Mouse (Mus musculus): ENCODE measurements at regions not wholly inside any gene's neighbourhood (a gene's known extent, or its start where the extent isn't known, plus 50 kb on each side); places are given as distances from the start of the nearest gene placed in this dataset.

GRCm38 (mm10) chr5:80178723-80179122 is 841.2 kb upstream of the Adgrl3 start:
- no peak overlapping the region for H3K9ac ChIP-seq
- no peak overlapping the region for H3K27ac ChIP-seq
- no peak overlapping the region for H3K4me3 ChIP-seq (replicated peaks)
- no peaks in the 10 kb centered on the region for H3K36me3 ChIP-seq (replicated peaks)
- WGBS, result 80% methylated on average over 3 of the region's 3 CpGs
- no peak for ATAC-seq (ENCODE audit: low FRiP score)
- H3K4me1 ChIP-seq, result no peaks in the 10 kb centered on the region
- no peak overlapping the region for H3K4me2 ChIP-seq
- no peaks in the 10 kb centered on the region for H3K9me3 ChIP-seq
- H3K27me3 ChIP-seq, result no peaks in the 10 kb centered on the region

GRCm38 (mm10) chr5:80180280-80180679 is 839.7 kb upstream of the Adgrl3 start:
- ATAC-seq (ENCODE audit: low FRiP score), result no peak
- no peaks in the 10 kb centered on the region for H3K9me3 ChIP-seq
- no peak overlapping the region for H3K4me2 ChIP-seq
- H3K9ac ChIP-seq, result no peak overlapping the region
- H3K4me1 ChIP-seq, result no peaks in the 10 kb centered on the region
- H3K36me3 ChIP-seq (replicated peaks), result no peaks in the 10 kb centered on the region
- no peak overlapping the region for H3K27ac ChIP-seq
- no peak overlapping the region for H3K4me3 ChIP-seq (replicated peaks)
- H3K27me3 ChIP-seq, result no peaks in the 10 kb centered on the region
- 84% methylated on average over 2 of the region's 2 CpGs for WGBS

GRCm38 (mm10) chr5:80192418-80192817 is 827.5 kb upstream of the Adgrl3 start:
- WGBS, result 84% methylated on average over 3 of the region's 3 CpGs
- no peaks in the 10 kb centered on the region for H3K4me1 ChIP-seq
- H3K36me3 ChIP-seq (replicated peaks), result no peaks in the 10 kb centered on the region
- ATAC-seq (ENCODE audit: low FRiP score), result no peak
- H3K9me3 ChIP-seq, result no peaks in the 10 kb centered on the region
- H3K27ac ChIP-seq, result no peak overlapping the region
- no peak overlapping the region for H3K9ac ChIP-seq
- H3K27me3 ChIP-seq, result no peaks in the 10 kb centered on the region
- H3K4me2 ChIP-seq, result no peak overlapping the region
- no peak overlapping the region for H3K4me3 ChIP-seq (replicated peaks)

GRCm38 (mm10) chr5:80199626-80200025 is 820.3 kb upstream of the Adgrl3 start:
- Histone ChIP-seq H3K27ac (no peak overlapping the region), H3K9ac (no peak overlapping the region), H3K9me3 (no peaks in the 10 kb centered on the region), H3K4me3 (replicated peaks) (no peak overlapping the region), H3K4me1 (no peaks in the 10 kb centered on the region), H3K4me2 (no peak overlapping the region), H3K27me3 (no peaks in the 10 kb centered on the region), H3K36me3 (replicated peaks) (no peaks in the 10 kb centered on the region)
- no peak for ATAC-seq (ENCODE audit: low FRiP score)

GRCm38 (mm10) chr5:80248530-80249122 is 771.3 kb upstream of the Adgrl3 start:
- H3K27ac ChIP-seq, result no peak overlapping the region
- no peak for ATAC-seq (ENCODE audit: low FRiP score)
- H3K4me3 ChIP-seq (replicated peaks), result no peak overlapping the region
- 79% methylated on average over 5 of the region's 5 CpGs for WGBS
- H3K9ac ChIP-seq, result no peak overlapping the region
- no peaks in the 10 kb centered on the region for H3K36me3 ChIP-seq (replicated peaks)
- H3K4me1 ChIP-seq, result no peaks in the 10 kb centered on the region
- no peak overlapping the region for H3K4me2 ChIP-seq
- H3K27me3 ChIP-seq, result no peaks in the 10 kb centered on the region
- H3K9me3 ChIP-seq, result no peaks in the 10 kb centered on the region

- no peak overlapping the region for H3K4me3 ChIP-seq (replicated peaks)
- H3K9ac ChIP-seq, result no peak overlapping the region
- no peak overlapping the region for H3K4me2 ChIP-seq
- no peaks in the 10 kb centered on the region for H3K27me3 ChIP-seq
- 73% methylated on average over 2 of the region's 2 CpGs for WGBS
- no peak overlapping the region for H3K27ac ChIP-seq
- no peak for ATAC-seq (ENCODE audit: low FRiP score)
- no peaks in the 10 kb centered on the region for H3K4me1 ChIP-seq
- no peaks in the 10 kb centered on the region for H3K36me3 ChIP-seq (replicated peaks)
- H3K9me3 ChIP-seq, result no peaks in the 10 kb centered on the region
Measured at GRCm38 (mm10) chr5:80251961-80252360, 768.0 kb upstream of the Adgrl3 start.

GRCm38 (mm10) chr5:80255046-80255445 is 764.9 kb upstream of the Adgrl3 start:
- H3K27me3 ChIP-seq, result no peaks in the 10 kb centered on the region
- no peak overlapping the region for H3K27ac ChIP-seq
- H3K4me3 ChIP-seq (replicated peaks), result no peak overlapping the region
- no peaks in the 10 kb centered on the region for H3K4me1 ChIP-seq
- peak; percentile 89; the same call in 1 of the 2 replicates for ATAC-seq (ENCODE audit: low FRiP score)
- no peaks in the 10 kb centered on the region for H3K9me3 ChIP-seq
- H3K9ac ChIP-seq, result no peak overlapping the region
- H3K36me3 ChIP-seq (replicated peaks), result no peaks in the 10 kb centered on the region
- no peak overlapping the region for H3K4me2 ChIP-seq
- 40% methylated on average over 9 of the region's 9 CpGs for WGBS

GRCm38 (mm10) chr5:80274589-80274988 is 745.3 kb upstream of the Adgrl3 start:
- 73% methylated on average over 1 of the region's 1 CpGs for WGBS
- Histone ChIP-seq H3K4me2 (no peak overlapping the region), H3K27me3 (no peaks in the 10 kb centered on the region), H3K4me1 (no peaks in the 10 kb centered on the region), H3K9ac (no peak overlapping the region), H3K36me3 (replicated peaks) (no peaks in the 10 kb centered on the region), H3K9me3 (no peaks in the 10 kb centered on the region), H3K27ac (no peak overlapping the region), H3K4me3 (replicated peaks) (no peak overlapping the region)
- ATAC-seq (ENCODE audit: low FRiP score), result no peak

- Histone ChIP-seq H3K27me3 (no peaks in the 10 kb centered on the region), H3K27ac (no peak overlapping the region), H3K9me3 (no peaks in the 10 kb centered on the region), H3K4me2 (no peak overlapping the region), H3K4me3 (replicated peaks) (no peak overlapping the region), H3K36me3 (replicated peaks) (no peaks in the 10 kb centered on the region), H3K4me1 (no peaks in the 10 kb centered on the region), H3K9ac (no peak overlapping the region)
- ATAC-seq (ENCODE audit: low FRiP score), result no peak
- 88% methylated on average over 2 of the region's 2 CpGs for WGBS
Measured at GRCm38 (mm10) chr5:80275232-80275866, 744.6 kb upstream of the Adgrl3 start.
